8 mouse cellular contexts compared by ENCODE assay signal in genomic region chr13:34038901-34039341, GRCm38 (mm10). TPM values are rescaled to one million over a fixed set of nuclear protein-coding genes. Genes with fewer than 3 reads are reported as not detected.
A peak's percentile ranks its signal among the peaks of the same experiment; 100 is the strongest.
DNase-seq lines count a peak whose midpoint lies in the region; ATAC-seq and TF ChIP-seq lines count a peak whose summit lies in the region.

No protein-coding gene starts in this region.

- no peak for ATAC-seq in hindbrain, embryonic 11.5 days (ENCODE audit: low FRiP score)
- no peak for ATAC-seq in neural tube, embryonic 15.5 days (ENCODE audit: low FRiP score)

- TF ChIP-seq CTCF in liver, adult 2 months (IDR thresholded peaks at IDR 0.05; ENCODE audit: low read depth, low read length) = no peak

- TF ChIP-seq POLR2A in liver, adult 2 months (IDR thresholded peaks at IDR 0.05; ENCODE audit: extremely low read depth, insufficient read depth, low read length) = 0 out of 2 replicates have a peak, but pooled peaks have one; percentile 41

- H3K9ac ChIP-seq in liver, adult 2 months (ENCODE audit: low read depth, low read length) = peak overlapping the region; percentile 58
- H3K9ac ChIP-seq in hindbrain, embryonic 11.5 days (ENCODE audit: low read depth, low read length) = no peak overlapping the region
- H3K9ac ChIP-seq in neural tube, embryonic 15.5 days (replicated peaks) = 0 out of 2 replicates have a peak overlapping the region, but pooled peaks have one; percentile 6

- 25% methylated on average over 8 of the region's 8 CpGs for whole genome bisulfite sequencing in liver, adult 2 months
- 37% methylated on average over 8 of the region's 8 CpGs for WGBS in hindbrain, embryonic 11.5 days
- 50% methylated on average over 8 of the region's 8 CpGs for WGBS in limb, embryonic 10.5 days
- WGBS in neural tube, embryonic 15.5 days = 53% methylated on average over 8 of the region's 8 CpGs

- H3K27ac ChIP-seq in liver, adult 2 months (replicated peaks; ENCODE audit: insufficient read depth, low read depth, low read length) = peak overlapping the region; percentile 68
- no peak overlapping the region for H3K27ac ChIP-seq in hindbrain, embryonic 11.5 days (ENCODE audit: low read depth, low read length)
- H3K27ac ChIP-seq in limb, embryonic 10.5 days = no peak overlapping the region
- no peak overlapping the region for H3K27ac ChIP-seq in neural tube, embryonic 15.5 days (replicated peaks)

- H3K9me3 ChIP-seq in hindbrain, embryonic 11.5 days (ENCODE audit: control insufficient read depth, low read length) = no peaks in the 10 kb centered on the region
- no peaks in the 10 kb centered on the region for H3K9me3 ChIP-seq in limb, embryonic 10.5 days (replicated peaks)
- H3K9me3 ChIP-seq in neural tube, embryonic 15.5 days (replicated peaks) = no peaks in the 10 kb centered on the region

- DNase-seq in liver, adult 2 months (ENCODE audit: extremely low read depth, low read depth, low spot score) = peak; percentile 96
- DNase-seq in liver = no peak
- peak; percentile 2 for DNase-seq in hindbrain, embryonic 11.5 days (ENCODE audit: low spot score)
- no peak for DNase-seq in limb, embryonic 10.5 days (ENCODE audit: low spot score)
- no peak for DNase-seq in natural killer cell, adult 2 months (ENCODE audit: low spot score in 2 of 2)
- DNase-seq in lung, postnatal 36 days = no peak
- DNase-seq in layer of hippocampus, adult 9-10 months (ENCODE audit: low spot score) = no peak

- H3K27me3 ChIP-seq in liver, adult 2 months (ENCODE audit: control insufficient read depth, insufficient read depth, low read length) = no peaks in the 10 kb centered on the region
- no peaks in the 10 kb centered on the region for H3K27me3 ChIP-seq in hindbrain, embryonic 11.5 days (ENCODE audit: control insufficient read depth, insufficient read depth, low read length)
- H3K27me3 ChIP-seq in limb, embryonic 10.5 days (ENCODE audit: low read depth, poor library complexity, severe bottlenecking) = no peaks in the 10 kb centered on the region
- no peaks in the 10 kb centered on the region for H3K27me3 ChIP-seq in neural tube, embryonic 15.5 days (replicated peaks)

- H3K4me1 ChIP-seq in liver, adult 2 months (ENCODE audit: control insufficient read depth, insufficient read depth, low read length) = peaks cover 22% of the 10 kb centered on the region
- H3K4me1 ChIP-seq in hindbrain, embryonic 11.5 days (replicated peaks; ENCODE audit: control insufficient read depth, insufficient read depth, low read length) = no peaks in the 10 kb centered on the region
- peaks cover 20% of the 10 kb centered on the region for H3K4me1 ChIP-seq in limb, embryonic 10.5 days
- peaks cover 25% of the 10 kb centered on the region for H3K4me1 ChIP-seq in neural tube, embryonic 15.5 days

- peak overlapping the region; percentile 87 for H3K4me3 ChIP-seq in liver, adult 2 months (ENCODE audit: insufficient read depth, low read depth, low read length)
- no peak overlapping the region for H3K4me3 ChIP-seq in hindbrain, embryonic 11.5 days (ENCODE audit: low read depth, low read length)
- H3K4me3 ChIP-seq in limb, embryonic 10.5 days = peak overlapping the region; percentile 79
- H3K4me3 ChIP-seq in neural tube, embryonic 15.5 days (replicated peaks) = peak overlapping the region; percentile 76

- no peaks in the 10 kb centered on the region for H3K36me3 ChIP-seq in liver, adult 2 months (ENCODE audit: control insufficient read depth, insufficient read depth, low read length)
- H3K36me3 ChIP-seq in hindbrain, embryonic 11.5 days (ENCODE audit: control insufficient read depth, insufficient read depth, low read length) = no peaks in the 10 kb centered on the region
- H3K36me3 ChIP-seq in limb, embryonic 10.5 days = peaks cover 2% of the 10 kb centered on the region; the same call in 1 of the 2 replicates
- peaks cover 2% of the 10 kb centered on the region; the same call in 1 of the 2 replicates for H3K36me3 ChIP-seq in neural tube, embryonic 15.5 days

- H3K4me2 ChIP-seq in hindbrain, embryonic 11.5 days (replicated peaks; ENCODE audit: low read depth, low read length) = peak overlapping the region; percentile 17; the same call in 1 of the 2 replicates
- H3K4me2 ChIP-seq in neural tube, embryonic 15.5 days = peak overlapping the region; percentile 73

- H3K79me2 ChIP-seq in liver, adult 2 months (ENCODE audit: control insufficient read depth, insufficient read depth, low read length) = peaks cover 10% of the 10 kb centered on the region; the same call in 1 of the 2 replicates

RNA-seq across cellular contexts. Expression of gene Bphl, which starts 1.5 kb away (rescaled TPM):
- total RNA-seq in liver, adult 2 months (2014; rRNA removed) = 266 and 287 TPM in 2 replicates
- polyA plus RNA-seq in liver, adult 2 months (2012; rRNA removed) = 241 and 259 TPM in 2 replicates
- 30.3 and 31.1 TPM in 2 replicates for polyA plus RNA-seq in hindbrain, embryonic 11.5 days (2014; fragmentation: Nextera tagmentation; extraction: Ambion mirVana)
- 30.6 and 33.6 TPM in 2 replicates for polyA plus RNA-seq in limb, embryonic 10.5 days (2016; fragmentation: Nextera tagmentation; extraction: Ambion mirVana)
- polyA plus RNA-seq in neural tube, embryonic 15.5 days (2015; fragmentation: Nextera tagmentation; extraction: Ambion mirVana) = 40.7 and 44.9 TPM in 2 replicates

RNA-seq across cellular contexts. Expression of gene Serpinb6a, which starts 36.3 kb away (rescaled TPM):
- 29.6 and 29.8 TPM in 2 replicates for total RNA-seq in liver, adult 2 months (2014; rRNA removed)
- 7.2 and 7.4 TPM in 2 replicates for polyA plus RNA-seq in liver, adult 2 months (2012; rRNA removed)
- 36.1 and 38.7 TPM in 2 replicates for polyA plus RNA-seq in hindbrain, embryonic 11.5 days (2014; fragmentation: Nextera tagmentation; extraction: Ambion mirVana)
- 26.4 and 35.7 TPM in 2 replicates for polyA plus RNA-seq in limb, embryonic 10.5 days (2016; fragmentation: Nextera tagmentation; extraction: Ambion mirVana)
- polyA plus RNA-seq in neural tube, embryonic 15.5 days (2015; fragmentation: Nextera tagmentation; extraction: Ambion mirVana) = 46.0 and 50.9 TPM in 2 replicates

RNA-seq across cellular contexts. Expression of gene Ripk1, which starts 36.8 kb away (rescaled TPM):
- total RNA-seq in liver, adult 2 months (2014; rRNA removed) = 21.6 and 27.0 TPM in 2 replicates
- 5.1 and 5.9 TPM in 2 replicates for polyA plus RNA-seq in liver, adult 2 months (2012; rRNA removed)
- polyA plus RNA-seq in hindbrain, embryonic 11.5 days (2014; fragmentation: Nextera tagmentation; extraction: Ambion mirVana) = 8.9 and 10.1 TPM in 2 replicates
- polyA plus RNA-seq in limb, embryonic 10.5 days (2016; fragmentation: Nextera tagmentation; extraction: Ambion mirVana) = 9.0 and 9.7 TPM in 2 replicates
- 6.7 and 8.9 TPM in 2 replicates for polyA plus RNA-seq in neural tube, embryonic 15.5 days (2015; fragmentation: Nextera tagmentation; extraction: Ambion mirVana)

RNA-seq across cellular contexts. Expression of gene Tubb2a, which starts 38.9 kb away (rescaled TPM):
- total RNA-seq in liver, adult 2 months (2014; rRNA removed) = 27.5 and 56.4 TPM in 2 replicates
- polyA plus RNA-seq in liver, adult 2 months (2012; rRNA removed) = 569 and 614 TPM in 2 replicates
- polyA plus RNA-seq in hindbrain, embryonic 11.5 days (2014; fragmentation: Nextera tagmentation; extraction: Ambion mirVana) = 422 and 447 TPM in 2 replicates
- polyA plus RNA-seq in limb, embryonic 10.5 days (2016; fragmentation: Nextera tagmentation; extraction: Ambion mirVana) = 44.3 and 44.7 TPM in 2 replicates
- polyA plus RNA-seq in neural tube, embryonic 15.5 days (2015; fragmentation: Nextera tagmentation; extraction: Ambion mirVana) = 2,701 and 3,281 TPM in 2 replicates

Comparison
In these comparisons a context has a peak if more than half of its experiments do, and no peak if none do; other contexts are left out.
1. DNase-seq: peak in liver, adult 2 months (single experiment) and hindbrain, embryonic 11.5 days (single experiment); none in liver (single experiment), limb, embryonic 10.5 days (single experiment), natural killer cell, adult 2 months (0 of 2), lung, postnatal 36 days (single experiment) and layer of hippocampus, adult 9-10 months (single experiment).